Mouse (Mus musculus) thymus, postnatal 4 days (tissue): ENCODE results near the gene Tor1aip1.

ENCODE experiments used
- DNase-seq: peaks from one replicate; pipeline ENCODE4 v3.0.0; 2021

Gene Tor1aip1

DNA sequence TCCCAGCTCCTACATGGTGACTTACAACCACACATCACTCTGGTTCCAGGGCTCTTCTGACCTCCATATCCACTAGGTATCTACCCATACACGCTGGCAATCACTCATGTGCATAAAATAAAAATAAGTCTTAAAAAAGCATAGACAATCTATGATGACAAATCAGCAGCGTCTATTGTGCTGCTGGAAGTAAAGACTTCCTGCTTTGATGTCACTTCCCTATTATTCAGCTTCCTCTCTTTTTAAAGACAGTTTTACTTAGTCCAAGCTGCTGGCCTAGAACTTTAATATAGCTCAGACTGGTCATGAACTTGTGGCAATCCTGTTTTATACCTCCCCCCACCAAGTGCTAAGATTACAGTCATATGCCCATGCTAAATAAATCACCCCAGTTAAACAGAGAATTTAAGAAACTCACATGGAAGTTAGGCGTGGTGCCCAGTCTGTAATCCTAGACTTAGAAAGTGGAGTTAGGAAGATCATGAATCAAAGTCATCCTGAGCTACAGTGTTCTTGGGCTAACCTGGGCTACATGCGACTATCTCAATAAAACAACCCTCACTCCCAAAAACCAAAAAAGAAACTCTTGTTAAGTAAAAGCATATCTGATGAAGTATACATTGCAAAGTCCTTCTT, 7.8 kb downstream of the Tor1aip1 start:
- DNase-seq = no peak

DNA sequence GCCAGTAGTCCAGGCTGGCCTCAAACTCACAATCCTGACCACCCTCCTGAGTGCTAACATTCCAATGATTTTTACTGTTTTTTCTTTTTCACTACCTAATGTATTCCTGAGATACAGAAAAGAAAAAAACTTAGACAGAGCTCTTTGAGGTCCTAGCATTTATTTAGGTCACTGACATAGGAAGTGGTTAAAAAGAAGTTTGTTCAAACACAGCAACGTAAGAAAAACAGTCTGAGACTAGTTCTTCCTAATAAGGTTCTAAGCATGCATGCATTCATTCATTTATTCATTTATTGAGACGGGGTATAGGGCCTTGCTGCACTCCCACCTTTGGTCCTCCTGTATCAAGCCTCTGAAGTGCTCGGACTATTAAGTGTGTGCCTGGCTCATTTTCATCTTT, 8.4 kb downstream of the Tor1aip1 start:
- no peak for DNase-seq

DNA sequence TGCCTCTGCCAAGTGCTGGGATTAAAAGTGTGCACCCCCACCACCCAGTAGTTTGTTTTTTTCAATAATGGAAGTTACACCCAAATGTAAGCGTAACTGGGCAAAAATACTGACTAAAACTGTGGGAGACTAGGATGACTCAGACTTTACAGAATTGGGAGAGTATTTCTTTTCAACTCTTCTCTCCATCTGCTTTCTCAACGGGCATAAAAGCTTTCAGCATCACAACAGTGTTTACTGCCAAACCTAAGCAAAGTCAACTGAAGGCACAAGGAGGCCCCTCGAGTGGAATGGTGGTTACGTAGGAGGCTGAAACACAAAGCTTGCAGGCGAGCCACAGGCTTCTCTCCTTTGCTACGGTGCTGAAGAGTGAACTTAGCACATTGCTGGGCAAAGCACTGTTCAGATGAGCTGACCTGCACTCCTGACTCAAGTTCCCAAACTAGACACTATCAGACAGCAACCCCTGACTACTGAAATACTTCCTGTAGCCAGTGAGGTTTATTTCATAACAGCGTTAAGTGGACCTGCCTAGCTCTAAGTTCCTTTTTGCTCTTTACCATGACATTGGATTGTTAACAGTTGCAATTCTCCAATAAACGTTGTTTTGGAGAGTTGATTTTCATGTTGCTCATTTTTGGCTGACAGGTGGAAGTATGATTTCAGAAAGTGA, 11.3 kb downstream of the Tor1aip1 start:
- DNase-seq = no peak

DNA sequence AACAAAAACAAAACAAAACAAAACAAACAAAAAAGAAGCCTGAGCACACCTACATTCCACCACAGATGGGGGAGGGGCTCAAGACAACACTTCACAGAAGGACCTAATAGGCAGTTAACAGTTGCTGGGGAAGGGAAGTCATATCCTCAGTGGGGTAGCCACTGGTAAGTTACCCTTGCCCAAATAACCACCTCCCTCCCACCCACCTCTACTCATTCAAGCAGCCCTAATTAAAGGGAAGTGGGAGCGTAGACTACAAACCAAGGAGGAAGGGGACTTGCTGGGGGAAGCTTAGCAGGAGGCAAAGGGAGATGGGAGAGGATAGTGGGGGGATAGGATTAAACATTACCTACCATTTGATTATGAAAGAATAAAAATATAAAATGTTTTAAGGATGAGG, 15.9 kb downstream of the Tor1aip1 start:
- DNase-seq = no peak

DNA sequence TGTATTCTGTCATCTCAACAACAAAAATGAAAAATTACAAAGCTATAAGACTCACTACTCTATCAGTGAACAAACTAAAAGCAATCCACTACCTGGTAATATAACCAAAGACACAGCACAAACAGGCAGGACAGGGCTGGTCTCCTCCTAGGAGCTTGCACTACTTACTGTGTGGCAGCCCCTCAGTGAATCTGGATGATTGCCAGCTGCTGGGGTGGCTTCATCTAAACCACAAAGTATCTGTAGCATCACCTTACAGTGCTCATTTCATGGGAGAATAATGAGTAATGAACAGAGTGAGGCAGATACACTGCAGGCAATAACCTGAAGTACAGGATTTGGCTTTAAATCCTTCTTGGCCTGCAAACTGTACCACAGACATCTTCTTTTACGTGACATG, 16.5 kb downstream of the Tor1aip1 start:
- no peak for DNase-seq

DNA sequence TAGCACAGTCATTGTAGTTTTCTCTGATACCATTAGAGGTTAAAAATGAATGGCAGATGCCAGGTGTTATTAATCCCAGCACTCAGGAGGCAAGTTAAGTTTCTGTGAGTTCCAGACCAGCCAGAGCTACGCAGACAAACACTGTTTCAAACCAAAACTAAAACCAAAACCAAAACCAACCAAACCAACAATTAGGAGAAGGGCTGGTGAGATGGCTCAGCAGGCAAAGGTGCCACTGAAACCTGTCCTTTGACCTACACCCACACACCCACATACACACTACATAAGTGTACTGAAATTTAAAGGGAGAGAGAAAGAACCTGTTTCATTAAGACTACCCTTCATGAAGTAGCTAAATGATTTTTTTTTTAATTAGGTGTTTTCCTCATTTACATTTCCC, 27.3 kb downstream of the Tor1aip1 start:
- DNase-seq = no peak

DNA sequence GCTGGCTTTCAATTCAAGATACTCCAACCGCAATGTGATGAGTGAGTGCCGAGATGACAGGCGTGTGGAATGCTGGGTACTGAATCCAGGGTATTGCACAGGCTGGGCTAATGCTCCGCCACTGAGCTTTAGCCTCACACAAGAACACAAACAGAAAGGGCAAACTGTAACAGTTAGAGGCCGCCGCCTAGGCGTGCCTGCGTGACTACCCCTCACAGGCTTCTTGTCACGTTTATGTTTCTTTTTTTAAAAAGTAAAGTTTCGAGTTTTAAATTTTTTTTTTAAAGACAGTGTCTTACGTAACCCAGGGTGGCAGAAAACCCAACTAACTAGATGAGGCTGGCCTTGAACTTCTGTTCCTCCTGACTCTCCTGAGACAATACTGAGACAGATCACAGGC, 30.4 kb downstream of the Tor1aip1 start:
- DNase-seq = no peak

DNA sequence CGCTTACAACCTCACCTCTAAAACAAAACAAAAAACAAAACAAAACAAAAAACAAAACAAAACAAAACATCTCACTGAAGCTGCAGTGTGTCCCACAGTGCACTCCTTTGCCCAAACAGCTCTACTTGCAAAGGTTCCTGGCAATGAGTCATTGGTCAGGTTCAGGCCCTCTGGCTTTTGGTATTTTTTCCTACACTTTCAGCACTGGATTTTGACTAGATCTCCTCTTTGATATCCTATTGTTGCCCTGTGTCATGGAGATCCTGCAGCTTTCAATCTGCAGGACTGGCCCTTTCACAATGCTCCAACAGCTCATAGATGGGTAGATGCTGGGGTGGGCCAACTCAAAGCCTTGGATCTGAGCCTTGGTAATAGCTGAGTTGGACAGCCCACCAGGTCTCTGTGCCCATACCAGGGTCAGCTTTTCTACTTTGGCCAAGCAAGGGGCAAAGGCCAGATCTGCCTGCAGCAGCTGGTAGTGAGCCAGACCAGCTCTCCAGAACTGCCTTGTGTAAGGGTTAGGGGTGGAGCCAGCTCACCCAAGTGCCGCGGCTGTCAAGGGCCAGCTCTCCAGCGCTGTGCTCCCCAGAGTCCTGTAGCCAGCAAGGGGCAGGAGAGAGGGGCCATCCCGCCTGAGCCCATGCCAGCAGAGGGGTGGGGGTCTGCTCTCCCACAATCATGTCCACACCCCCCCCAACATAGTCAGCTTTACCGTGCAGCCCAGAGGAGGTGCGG, 32.9 kb downstream of the Tor1aip1 start:
- DNase-seq = no peak

DNA sequence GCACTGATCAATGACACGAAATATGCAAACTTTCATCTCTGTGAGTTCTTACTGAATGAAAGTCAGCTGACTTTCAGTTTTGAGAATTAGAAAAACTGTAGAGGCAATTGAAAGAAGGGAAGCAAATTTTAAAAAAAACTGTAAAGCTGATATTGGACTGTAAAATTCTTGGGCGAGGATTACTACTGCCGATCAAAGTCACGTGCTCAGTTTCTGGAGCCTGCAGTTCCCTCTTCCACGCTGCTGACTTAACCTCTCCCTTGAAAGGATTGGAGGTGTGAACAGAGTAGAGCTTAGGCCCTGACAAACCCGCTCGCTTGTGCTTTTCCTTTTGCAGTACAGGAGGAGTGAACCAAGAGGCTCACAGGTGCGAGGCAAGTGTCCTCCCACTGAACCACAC, 33.9 kb downstream of the Tor1aip1 start:
- no peak for DNase-seq

DNA sequence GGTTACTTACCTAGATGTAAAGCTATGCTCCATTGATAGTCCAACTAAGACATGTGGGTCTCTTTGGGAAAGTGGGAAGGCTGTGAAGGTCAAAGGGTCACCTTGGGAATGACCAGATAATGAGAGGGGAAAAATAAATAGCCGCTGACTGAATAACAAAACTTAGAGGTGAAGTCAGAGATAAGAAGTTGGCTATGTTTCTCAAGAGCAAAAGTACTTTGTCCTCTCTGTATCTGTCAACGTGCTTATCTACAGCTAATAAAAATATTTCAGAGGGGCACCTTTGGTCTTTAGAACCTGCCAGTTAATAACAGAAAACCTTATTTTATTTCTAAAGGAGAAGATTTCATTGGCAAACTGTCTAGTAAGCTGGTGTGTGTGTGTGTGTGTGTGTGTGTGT, 40.7 kb downstream of the Tor1aip1 start:
- no peak for DNase-seq

DNA sequence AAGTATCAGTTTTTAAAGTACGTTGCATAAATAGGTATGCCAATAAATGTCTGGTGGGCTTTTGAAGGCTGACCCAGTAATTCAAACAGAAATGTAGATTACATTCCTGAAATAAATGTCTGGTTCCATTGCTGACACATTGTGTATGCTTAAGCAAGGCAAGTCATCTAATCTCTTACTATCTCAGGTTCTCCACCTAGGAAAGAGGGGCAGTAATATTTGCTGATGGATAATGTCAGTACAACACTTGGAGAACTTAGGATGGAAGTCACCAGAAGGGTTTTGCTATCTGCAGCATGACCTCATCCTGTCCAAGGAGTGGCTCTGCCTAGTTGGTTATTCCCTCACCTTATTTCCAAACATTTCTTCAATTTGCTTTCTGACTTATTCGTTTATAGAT, 41.8 kb downstream of the Tor1aip1 start:
- no peak for DNase-seq

DNA sequence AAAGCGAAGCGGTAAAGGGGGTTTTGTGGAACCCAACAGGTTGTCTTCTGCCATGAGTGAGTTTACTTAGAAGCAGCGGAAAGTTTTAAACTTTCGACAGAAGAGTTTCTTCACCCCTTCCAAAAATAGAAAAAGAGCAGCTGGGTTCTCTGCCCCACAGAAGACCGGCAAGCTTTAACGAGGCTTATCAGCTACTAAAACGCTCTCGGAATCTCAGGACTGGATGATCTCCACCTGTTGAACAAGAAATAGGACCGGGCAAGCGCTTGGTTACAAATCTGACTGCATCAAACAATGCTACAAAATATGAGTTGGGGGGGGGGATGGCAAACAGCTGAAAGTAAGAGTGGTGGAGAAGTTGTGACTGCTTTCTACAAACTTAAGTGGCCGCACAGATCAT, 45.9 kb downstream of the Tor1aip1 start:
- no peak for DNase-seq

DNA sequence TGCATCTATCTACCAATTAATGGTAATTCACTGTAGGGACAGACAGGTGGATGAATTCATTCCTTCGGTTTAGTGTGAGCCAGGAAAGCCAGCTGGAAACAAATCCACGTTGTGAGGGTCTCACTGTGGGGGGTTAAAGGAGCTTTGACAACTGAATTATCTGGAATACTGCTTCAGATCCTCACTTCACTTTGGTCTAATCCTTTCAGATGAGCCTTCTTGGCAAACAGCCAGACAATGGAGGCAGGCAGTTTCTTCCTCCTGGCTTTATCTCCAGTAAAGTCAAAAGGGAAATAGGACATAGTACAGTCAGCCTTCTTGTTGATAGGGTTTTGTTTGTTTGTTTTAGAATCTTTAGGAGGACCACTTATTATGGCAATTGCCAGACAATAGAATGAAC, 46.9 kb downstream of the Tor1aip1 start:
- DNase-seq = no peak

DNA sequence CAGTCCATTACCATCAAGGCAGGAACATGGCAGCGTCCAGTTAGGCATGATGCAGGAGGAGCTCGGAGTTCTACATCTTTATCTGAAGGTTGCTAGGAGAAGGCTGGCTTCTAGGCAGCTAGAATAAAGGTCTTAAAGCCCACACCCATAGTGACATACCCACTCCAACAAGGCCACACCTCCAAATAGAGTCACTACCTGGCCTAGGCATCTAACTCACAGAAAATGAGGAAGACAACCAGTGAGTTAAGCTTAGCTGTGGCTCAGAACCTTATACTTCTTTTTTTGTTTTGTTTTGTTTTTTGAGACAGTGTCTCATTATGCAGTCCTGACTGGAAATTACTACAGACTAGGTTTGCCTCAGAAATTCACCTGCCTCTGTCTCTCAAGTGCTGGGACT, 48.7 kb downstream of the Tor1aip1 start:
- no peak for DNase-seq

DNA sequence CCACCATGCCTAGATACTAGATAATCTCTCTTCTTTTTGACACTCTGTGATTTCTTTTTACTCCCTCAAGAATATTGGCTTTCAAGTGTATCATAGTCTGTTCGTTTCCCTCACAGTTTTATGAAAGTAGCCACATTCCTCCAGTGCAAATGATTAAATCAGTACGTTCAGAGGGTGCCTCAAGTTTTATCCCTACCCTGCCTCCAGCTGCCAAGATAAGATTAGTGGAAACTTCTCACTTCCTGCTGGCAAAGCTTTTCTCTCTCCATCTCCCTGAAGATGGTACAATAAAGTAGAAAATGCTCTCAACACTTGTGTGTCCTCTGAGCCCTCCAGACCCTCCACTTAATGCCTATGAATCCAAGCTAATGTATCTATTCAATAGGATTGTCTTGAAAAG, 61.3 kb downstream of the Tor1aip1 start:
- no peak for DNase-seq

DNA sequence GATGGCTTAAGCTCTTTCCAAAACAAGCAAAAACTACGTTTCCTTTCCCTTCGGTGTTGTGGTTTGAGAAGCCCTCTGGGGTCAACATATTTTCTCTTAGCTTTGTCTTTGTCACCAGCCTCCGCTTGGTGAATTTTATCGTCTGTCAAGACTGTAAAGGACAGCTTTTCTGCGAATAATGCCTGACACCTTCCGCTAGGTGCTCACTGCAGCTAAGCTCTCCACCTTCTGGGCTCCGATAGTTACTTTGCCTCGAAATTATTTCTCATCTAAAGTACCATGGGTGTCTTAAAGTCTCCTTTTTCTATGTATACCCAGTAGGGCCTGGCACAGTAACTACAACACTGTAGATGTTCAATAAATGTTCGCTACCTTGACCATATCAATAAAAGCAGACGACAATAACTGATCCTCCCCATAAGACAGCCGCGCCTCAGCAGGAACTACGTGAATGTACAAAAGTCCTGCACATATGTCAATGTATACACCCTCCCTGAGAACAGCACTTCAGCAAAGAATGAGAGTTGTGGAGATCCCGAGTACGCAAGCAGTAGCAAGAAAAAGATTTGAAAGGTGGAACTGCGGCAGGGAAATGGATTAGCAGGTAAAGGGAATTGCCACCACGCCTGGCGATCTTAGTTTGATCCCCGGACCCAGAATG, 62.4 kb downstream of the Tor1aip1 start:
- peak; percentile 42 for DNase-seq

DNA sequence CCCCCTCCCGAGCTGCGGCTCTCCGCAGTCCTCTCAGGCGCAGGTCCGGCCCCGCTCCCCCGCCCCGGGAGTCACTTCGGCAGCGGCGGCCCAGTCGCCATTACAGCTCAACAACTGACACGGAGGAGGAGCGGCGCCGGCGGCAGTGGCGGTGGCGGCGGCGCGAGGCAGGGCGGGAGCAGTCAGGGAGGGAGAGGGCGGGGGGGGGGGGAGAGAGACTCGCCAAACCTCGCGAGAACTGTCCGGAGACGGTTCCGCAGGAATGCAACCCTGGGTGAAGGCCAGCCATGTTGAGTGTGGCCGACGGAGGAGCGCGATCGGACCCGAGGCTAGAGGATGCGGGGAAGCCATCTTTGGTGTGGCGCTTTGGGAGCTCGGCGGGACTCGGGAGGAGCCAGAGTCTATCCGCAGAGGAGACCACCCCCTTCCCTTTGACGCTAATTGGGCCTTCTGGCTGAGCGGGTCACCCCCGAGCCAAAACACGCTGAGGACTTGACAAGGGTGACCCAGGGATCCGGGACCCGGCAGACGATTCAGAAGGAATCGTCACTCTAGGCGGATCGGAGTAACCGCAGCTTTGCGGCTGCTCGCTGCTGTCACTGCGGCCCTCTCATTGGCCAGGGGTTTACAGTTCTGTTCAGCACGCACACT, 63.1 kb downstream of the Tor1aip1 start, which contains the start of gene Cep350:
Gene Cep350, minus strand, starts transcription at position 188 of the 651 bp plus-strand sequence.
- DNase-seq = peak; percentile 95

DNA sequence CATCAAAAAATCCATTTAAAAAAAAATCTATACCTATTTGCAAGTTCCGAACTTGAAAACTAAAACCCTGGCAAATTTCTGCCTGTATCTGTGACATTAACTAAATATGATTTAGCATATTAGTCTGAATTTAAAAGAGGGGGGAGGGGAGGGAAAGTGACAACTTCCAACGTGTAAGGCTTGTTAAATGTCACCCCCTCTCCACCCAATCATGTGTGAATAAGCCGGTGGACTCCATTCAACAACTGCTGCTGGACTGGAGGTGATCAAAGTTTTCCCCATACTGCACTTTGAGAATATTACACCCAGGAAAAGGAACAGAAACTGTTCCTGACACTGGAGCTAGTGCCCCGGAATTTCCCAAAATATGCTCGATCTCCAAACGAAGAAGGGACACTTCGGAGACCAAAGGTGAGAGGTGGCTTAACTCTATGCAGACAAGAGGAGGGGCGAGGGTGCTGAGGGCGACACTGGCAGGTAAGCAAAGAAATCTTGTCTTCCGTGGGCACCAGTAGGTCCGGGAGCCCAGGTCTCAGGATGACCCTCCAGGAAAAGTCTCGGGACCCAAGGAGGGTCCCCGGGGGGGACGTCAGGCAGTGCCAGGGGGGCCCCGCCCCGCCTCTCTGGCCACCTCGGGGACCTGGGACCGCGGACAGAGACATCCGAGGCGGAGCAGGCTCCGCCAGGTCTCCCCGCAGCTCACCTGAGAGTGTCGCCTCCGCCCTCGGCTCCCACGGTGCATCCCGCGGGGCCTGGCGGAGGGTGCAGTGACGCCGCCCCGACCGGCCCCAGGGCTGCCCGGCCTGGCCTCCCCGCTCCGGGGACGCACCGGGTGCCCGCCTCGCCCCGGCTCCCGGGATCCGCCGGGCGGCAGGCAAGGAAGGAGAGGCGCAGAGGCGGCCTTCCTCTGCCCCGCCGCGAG, 63.9 kb downstream of the Tor1aip1 start:
- no peak for DNase-seq
